Mouse (Mus musculus): ENCODE measurements around the gene Arhgap45. TPM values are rescaled to one million over a fixed set of nuclear protein-coding genes. Genes with fewer than 3 reads are reported as not detected.

Arhgap45 gene
- total RNA-seq, 2 experiments from 2014 or later = 4.1 to 4.2 TPM

DNA sequence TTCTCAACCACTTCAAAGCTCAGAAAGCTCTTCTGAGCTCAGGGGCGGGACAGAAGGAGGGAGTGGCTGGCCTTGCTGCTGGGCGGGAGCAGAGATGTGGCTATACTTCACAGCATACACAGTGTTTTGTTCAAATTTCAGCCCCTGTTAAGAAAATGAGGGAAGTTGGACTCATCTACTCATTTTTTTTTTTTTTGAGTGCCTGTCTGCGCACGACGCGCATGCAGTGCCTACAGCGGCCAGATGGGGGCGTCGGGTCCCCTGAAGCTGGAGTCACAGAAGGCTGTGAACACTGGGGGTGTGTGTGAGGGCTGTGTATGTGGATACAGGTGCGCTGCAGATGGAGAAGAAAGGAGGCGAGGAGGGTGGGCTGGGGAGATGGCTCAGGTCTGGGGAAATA lies 29.5 kb upstream of the Arhgap45 start:
- peak; percentile 62 to 90 for DNase-seq (ENCODE audit: low spot score in 2 of 2)

GRCm38 (mm10) chr10:79987771-79988505 lies 28.5 kb upstream of the Arhgap45 start:
- no peak for DNase-seq (ENCODE audit: low spot score in 2 of 2)

DNA sequence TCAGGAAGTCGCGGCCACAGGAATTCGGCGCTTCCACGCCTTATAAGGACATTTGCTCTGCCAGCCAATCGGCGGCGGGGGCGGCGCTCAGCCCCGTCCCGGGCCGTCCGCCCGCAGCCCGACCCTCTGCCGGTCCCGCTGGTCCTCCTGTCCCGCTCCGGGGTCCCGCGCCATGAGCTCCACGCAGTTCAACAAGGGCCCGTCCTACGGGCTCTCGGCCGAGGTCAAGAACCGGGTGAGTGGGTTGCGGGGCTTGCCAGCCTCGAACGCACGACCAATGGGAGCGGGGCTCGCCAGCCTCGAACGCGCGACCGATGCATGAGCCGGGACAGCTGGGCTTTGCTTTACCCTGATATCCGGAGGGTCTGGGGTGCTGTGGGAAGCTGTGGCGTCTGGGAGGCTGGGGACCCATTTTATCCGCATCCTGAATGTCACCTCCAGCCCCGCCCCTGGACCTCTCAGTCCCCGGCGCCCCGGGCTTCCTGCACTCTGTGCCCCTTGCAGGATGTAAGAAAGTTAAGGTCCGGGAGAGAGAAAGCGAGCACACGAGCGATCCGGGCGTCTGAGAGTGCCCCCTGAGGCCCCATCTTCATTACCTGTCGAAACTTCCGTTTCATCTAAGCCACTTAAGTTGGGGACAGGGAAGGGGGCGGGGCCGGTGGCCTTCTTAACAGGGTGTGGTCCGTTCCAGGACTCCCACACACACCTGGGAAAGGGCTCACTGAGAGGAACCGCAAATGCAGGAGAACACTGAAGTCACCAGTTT lies 27.8 kb upstream of the Arhgap45 start, which contains the start of gene Cnn2:
Cnn2 (plus strand) TSS at position 79 of the 766 bp plus-strand sequence.
- DNase-seq (ENCODE audit: low spot score in 2 of 2) = no peak

DNA sequence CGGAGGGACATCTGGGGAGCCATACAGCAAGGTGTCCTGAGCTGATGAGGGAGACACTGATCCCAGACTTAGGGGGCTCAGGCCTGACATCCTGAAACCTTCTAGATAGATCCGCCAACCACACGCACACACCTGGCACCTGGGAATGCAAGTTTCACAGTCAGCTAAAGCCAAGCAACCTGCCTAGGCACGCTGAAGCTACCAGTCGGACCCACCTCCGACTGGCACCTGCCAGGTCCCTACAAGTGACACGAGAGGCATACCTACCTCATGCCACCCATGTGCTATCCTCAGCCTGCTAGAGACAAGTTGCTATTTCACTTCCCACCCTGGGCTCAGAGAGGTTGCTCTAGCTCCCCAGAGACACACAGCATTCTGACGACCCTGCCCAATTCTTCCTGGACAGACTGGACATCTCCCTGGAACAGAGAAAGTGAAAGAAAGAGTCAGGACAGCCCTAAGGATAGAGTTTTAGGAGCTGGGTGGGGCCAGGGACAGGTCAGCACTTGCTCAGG lies 27.1 kb upstream of the Arhgap45 start:
- no peak for DNase-seq (ENCODE audit: low spot score in 2 of 2)

DNA sequence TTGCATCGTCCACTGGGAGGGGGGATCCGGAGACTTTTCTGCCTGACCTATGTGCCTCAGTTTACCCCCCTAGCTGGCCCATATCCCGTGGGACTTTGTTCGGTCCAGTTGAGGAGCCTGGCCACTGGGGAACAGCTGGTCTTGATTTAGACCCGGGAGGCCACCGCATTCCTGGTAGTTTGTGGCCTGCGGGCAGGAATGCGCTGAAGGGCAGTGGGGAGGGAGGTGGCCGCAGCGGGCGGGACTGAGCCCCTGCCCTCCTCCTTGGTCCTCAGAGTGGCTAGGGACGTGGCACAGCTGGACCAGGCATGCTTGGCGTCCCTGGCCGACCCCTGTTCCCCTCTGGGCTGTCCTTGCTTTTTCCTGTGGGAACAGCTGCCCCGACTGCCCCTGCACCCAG lies 26.6 kb upstream of the Arhgap45 start:
- no peak for DNase-seq (ENCODE audit: low spot score in 2 of 2)

- no peak for DNase-seq (ENCODE audit: low spot score in 2 of 2)
Observed at GRCm38 (mm10) chr10:79991099-79991498, 25.4 kb upstream of the Arhgap45 start.

DNA sequence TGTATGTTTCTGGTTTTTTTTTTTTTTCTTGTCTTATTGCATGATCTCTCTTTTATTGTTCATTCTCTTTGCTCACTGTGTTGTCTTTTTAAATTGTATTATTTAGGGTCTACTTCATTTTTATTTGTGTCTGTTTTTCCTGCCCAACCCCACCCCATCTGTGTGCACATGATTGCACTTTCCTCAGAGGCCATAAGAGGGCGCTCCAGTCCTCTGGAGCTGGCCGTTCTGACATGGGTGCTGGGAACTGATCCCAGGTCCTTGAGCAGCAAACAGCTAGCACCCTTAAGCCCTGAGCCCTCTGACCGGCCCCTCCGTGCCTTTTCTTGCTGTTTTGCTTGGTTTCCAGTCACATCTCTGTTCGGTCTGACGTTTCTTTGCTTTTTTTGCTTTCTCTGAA lies 24.9 kb upstream of the Arhgap45 start:
- DNase-seq (ENCODE audit: low spot score in 2 of 2) = no peak

DNA sequence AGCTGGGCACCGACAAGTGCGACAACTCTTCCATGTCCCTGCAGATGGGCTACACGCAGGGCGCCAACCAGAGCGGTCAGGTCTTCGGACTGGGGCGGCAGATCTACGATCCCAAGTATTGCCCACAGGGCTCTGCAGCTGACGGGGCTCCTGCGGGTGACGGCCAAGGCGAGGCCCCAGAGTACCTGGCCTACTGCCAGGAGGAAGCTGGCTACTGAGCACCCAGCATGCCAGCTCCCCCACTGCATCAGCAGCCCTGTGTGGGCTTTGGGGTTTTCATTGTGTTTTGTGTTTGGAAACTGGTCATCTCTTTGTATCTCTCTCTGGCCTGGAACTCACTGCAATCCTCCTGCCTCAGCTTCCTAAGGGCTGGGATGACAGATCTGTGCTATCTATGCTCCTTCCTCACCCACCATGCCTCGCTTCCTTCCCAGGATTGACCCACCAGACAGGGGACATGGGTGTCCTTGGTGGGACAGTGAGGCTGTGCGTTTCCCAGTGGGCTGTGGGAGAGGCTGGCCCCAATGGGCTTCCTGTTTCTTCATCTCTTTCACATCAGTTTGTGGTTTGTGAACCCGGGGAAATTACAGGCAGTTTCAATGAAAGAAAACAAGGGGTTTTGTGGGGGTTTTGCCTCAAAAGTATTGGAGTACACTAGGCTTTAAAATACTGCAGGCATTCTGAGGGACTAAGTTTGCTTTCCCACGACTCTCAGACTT lies 21.9 kb upstream of the Arhgap45 start:
- DNase-seq (ENCODE audit: low spot score in 2 of 2) = no peak

GRCm38 (mm10) chr10:79995636-79996035 lies 20.8 kb upstream of the Arhgap45 start:
- DNase-seq (ENCODE audit: low spot score in 2 of 2) = no peak

DNA sequence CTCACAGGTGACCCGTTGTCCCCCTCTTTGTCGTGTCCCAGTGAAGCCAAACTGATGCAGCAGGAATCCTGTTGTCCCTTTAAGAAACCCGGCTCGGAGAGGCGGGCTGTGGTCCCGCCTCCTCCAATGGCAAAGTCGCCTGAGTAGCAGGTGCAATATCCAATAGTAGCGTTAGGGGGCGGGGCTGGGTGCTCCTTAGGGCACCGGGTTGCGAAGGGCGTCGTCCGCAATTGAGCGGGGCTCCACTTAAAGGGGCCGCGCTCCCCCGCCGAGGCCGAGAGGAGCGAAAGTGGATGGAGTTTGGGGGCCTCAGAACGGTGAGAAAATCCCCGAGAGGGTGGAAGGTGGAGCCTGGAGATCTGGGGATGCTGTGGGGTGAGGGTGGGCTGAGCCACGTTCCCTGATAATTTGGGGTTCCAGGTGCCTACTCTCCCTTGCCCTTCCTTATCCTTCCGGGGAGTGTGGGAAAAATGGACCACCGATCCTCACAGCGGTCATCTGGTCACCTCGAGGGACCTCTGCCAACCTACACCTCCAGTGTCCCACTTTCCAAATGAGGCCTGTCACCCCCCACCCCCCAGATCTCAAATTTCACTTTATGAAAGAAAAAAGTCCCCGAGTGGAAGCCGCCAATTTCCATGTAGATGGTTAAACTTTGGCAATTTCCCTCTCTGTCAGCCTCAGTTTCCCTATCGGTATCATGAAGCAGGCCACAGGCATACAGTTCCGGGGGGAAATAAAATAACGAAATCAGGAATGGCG lies 20.0 kb upstream of the Arhgap45 start, which contains the start of gene Abca7:
Abca7 (plus strand) TSS at position 223 of the 762 bp plus-strand sequence.
- DNase-seq (ENCODE audit: low spot score in 2 of 2) = peak; percentile 92 to 97

- peak; percentile 58 to 75 for DNase-seq (ENCODE audit: low spot score in 2 of 2)
Observed at GRCm38 (mm10) chr10:79997034-79997760, 19.3 kb upstream of the Arhgap45 start.

GRCm38 (mm10) chr10:79997819-79998218 lies 18.6 kb upstream of the Arhgap45 start:
- no peak for DNase-seq (ENCODE audit: low spot score in 2 of 2)

DNA sequence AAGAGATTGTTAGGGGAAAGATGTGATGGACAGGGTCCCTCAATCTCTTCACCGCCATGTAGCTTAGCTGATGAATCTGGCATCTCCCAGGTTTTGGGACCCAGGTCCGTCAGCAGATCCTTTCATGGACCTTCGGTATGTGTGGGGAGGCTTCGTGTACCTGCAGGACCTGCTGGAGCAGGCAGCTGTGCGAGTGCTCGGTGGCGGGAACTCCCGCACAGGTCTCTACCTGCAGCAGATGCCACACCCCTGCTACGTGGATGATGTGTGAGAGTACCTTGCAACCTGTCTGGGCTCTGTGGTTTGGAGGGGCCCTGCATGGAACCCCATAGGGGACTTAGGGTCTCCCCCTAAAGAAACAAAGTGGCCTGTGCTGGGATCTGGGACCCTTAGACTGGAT lies 14.5 kb upstream of the Arhgap45 start:
- DNase-seq (ENCODE audit: low spot score in 2 of 2) = no peak

- no peak for DNase-seq (ENCODE audit: low spot score in 2 of 2)
Observed at GRCm38 (mm10) chr10:80002829-80003228, 13.6 kb upstream of the Arhgap45 start.

DNA sequence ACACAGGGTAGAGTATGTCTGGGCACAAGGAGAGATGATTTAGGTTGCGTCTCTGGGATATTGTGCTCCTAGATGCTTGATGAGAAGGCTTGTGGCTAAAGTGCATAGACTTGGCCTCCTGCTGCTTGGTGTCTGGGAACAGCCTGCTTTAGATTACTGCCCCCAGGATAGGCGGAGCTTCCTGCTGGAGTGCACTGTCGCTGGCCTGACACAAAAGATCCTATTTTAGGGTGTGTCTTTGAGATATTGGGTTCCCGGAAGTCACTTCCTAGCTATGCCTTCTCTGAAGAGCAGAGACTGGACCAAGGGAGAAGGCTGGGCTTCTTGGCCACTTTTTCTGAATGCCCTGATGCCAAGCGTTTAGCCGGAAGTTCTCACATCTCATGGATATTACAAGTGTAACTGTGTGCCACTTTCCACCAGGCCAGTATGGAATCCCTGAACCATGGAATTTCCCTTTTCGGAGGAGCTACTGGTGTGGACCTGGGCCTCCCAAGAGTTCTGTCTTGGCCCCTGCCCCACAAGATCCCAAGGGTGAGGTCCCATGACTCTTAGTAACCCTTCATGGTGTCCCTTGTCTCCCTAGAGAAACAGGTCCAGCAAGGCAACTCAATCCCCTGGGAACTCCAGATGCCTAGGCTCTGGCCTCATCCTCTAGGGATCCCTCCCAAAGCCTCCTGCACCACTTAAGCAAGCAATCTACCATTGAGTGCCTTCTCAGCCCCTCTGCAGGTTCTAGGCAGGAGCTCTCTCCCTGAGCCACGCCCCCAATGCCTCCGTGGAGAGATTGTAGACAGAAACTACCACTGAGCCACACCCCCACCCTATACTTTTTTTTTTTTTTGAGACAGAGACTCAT lies 12.8 kb upstream of the Arhgap45 start:
- no peak for DNase-seq (ENCODE audit: low spot score in 2 of 2)

DNA sequence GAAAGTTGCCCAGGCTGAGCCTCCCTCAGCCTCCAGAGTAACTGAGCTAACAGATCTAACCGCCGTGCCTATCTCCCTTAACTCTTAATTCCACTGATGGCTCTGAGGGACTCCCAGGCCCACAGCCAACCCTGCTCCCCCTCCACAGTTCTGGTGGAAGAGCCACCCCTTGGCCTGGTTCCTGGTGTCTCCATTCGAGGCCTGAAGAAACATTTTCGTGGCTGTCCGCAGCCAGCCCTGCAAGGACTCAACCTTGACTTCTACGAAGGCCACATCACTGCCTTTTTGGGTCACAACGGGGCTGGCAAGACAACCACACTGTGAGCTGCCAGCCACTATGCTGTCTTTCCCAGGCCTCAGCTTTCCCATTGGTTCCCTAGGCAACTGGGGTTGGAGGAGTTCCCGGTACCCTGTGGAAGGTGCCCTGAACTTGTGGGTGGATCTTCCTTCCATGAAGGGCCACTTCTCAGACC lies 12.2 kb upstream of the Arhgap45 start:
- no peak for DNase-seq (ENCODE audit: low spot score in 2 of 2)

DNA sequence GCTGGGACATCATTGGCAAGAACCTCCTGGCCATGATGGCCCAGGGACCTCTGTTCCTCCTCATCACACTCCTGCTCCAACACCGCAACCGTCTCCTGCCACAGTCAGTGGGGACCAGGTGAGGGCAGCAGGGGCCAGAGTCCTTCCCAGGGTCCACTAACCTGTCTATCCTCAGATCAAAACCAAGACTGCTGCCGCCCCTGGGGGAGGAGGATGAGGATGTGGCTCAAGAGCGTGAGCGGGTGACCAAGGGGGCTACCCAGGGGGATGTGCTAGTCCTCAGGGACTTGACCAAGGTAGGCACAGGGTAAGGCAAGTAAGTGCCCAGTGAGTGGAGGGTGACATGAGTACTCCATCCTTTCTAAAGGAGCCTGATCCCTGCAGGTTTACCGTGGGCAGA lies 4.7 kb upstream of the Arhgap45 start:
- DNase-seq (ENCODE audit: low spot score in 2 of 2) = no peak

DNA sequence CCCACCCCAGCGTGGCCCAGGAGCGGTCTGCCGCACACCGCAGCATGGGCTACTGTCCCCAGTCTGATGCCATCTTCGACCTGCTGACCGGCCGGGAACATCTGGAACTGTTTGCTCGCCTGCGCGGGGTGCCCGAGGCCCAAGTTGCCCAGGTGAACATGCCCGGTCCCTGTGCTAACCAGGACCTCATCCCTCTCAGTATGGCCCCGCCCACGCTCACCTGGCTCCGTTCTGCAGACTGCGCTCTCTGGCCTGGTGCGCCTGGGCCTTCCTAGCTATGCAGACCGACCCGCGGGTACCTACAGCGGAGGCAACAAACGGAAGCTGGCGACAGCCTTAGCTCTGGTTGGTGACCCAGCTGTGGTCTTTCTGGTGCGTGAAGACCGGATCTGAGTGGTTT lies 2.8 kb upstream of the Arhgap45 start:
- DNase-seq (ENCODE audit: low spot score in 2 of 2) = no peak
